Mouse (Mus musculus): ENCODE data around the gene Frg2f1. TPM values are rescaled to one million over a fixed set of nuclear protein-coding genes. Genes with fewer than 3 reads are reported as not detected.

The Frg2f1 gene
- polyA plus RNA-seq, 1 experiment: 10.9 TPM

DNA sequence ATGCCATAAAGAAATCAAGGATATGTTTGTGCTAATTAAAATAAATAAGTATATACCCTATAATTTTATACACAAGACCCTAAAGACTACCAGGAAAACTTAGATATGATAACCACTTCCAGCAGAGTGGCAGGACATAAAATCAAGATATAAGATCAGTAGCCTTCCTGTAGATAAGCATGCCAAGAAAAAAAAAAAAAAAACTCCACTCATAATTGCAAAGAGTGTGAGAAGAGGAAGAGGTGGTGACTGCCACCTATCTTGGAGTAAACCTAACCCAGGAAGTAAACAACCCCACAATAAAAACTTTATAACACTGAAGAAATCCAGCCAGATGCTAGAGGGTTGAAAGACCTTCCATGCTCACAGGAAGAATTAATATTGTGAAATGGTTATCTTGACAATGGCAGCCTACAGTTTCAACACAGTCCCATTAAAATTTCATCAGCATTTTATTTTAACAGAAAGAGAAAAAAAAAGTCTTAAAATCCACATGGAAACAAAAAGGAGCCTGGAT lies 12.9 kb downstream of the Frg2f1 start:
- no peak overlapping the region for H3K4me3 ChIP-seq (ENCODE audit: insufficient read depth, low read depth, low read length)

DNA sequence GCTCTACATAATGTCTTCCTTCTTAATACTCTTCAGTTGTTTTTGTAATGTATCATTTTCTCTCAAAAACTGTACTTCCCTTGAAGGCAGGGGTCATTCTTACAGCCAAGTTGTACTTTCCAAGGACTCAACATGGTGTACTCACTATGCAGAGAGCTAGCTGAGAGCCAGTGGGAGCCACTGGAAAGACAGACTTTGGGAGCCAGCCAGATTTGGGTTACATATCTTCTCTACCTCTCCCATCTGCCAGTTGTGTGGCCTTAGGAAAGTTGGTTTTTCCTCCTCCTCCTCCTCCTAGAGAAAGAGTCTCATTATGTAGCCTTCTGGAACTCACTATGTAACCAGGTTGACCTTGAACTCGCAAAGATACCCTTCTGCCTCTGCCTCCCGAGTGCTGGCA lies 14.9 kb downstream of the Frg2f1 start:
- Histone ChIP-seq H3K4me1 (ENCODE audit: control insufficient read depth, insufficient read depth, insufficient read length, low read length) (no peaks in the 10 kb centered on the region), H3K4me3 (ENCODE audit: insufficient read depth, low read depth, low read length) (no peak overlapping the region), H3K27ac (replicated peaks; ENCODE audit: low read depth, low read length) (no peak overlapping the region)

More for the DNA sequence above, 12.9 kb downstream of the Frg2f1 start:
- H3K27ac ChIP-seq (replicated peaks; ENCODE audit: low read depth, low read length): no peak overlapping the region
- H3K4me1 ChIP-seq (ENCODE audit: control insufficient read depth, insufficient read depth, insufficient read length, low read length): no peaks in the 10 kb centered on the region

DNA sequence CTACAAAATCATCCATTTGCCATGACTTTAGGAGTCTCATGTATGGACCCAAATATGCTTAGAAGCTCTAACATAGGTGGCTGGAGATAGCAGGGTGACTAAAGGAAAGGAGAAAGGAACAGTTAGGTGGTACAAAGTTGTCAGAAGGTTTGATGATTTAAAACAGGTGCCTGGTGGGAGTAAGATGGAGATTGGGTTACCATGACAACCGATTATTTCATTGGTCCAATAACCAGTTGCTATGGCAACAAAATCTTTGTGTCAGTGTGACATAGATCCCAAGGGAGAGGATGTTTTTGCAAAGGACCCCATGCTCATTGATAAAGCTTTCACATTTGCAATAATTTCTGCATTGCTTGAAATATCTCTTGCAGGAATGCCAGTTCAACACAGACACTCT lies 15.3 kb downstream of the Frg2f1 start:
- H3K27ac ChIP-seq (replicated peaks; ENCODE audit: low read depth, low read length): no peak overlapping the region
- no peak overlapping the region for H3K4me3 ChIP-seq (ENCODE audit: insufficient read depth, low read depth, low read length)
- H3K4me1 ChIP-seq (ENCODE audit: control insufficient read depth, insufficient read depth, insufficient read length, low read length): no peaks in the 10 kb centered on the region

DNA sequence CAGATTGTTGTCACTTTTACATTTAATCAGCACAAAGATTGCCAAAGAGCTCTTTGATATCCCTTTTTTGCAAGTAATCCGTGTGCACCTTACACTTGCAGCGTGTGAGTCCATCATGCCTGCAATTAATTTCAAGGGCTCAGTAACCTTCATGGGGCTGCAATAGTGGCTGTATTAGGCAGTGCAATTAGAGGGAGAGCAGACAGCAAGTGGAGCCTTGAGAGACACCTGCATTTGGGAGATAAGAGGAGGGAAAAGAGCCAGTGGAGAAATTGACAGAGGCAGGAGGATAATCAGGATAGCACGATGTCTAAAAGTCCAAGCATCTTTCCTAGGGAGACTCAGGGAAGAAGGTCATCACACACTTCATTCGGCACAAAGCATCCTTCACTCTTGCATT lies 15.8 kb downstream of the Frg2f1 start:
- Histone ChIP-seq H3K4me3 (ENCODE audit: insufficient read depth, low read depth, low read length) (no peak overlapping the region), H3K27ac (replicated peaks; ENCODE audit: low read depth, low read length) (no peak overlapping the region), H3K4me1 (ENCODE audit: control insufficient read depth, insufficient read depth, insufficient read length, low read length) (no peaks in the 10 kb centered on the region)

DNA sequence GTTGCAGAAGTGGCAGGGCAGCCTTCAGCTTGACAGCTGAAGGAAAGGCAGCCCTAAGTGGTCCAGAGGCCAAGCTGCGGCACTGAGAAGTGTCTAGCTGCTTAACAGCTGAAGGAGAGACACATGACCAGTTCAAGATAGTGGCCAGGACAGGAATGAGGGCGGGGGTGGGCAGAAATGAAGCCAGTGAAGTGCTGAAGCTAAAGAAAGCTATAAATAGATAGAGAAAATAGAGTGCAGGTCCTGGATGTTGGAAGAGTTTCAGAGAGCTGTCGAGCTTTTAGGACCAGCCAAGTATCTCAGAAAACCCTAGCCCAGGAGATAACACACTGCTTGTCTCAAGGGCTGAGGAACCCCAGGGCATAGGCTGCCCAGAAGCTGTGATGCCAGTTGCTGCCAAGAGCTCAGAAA lies 26.6 kb downstream of the Frg2f1 start:
- H3K4me1 ChIP-seq (ENCODE audit: control insufficient read depth, insufficient read depth, insufficient read length, low read length): no peaks in the 10 kb centered on the region
- H3K4me3 ChIP-seq (ENCODE audit: insufficient read depth, low read depth, low read length): no peak overlapping the region
- H3K27ac ChIP-seq (replicated peaks; ENCODE audit: low read depth, low read length): no peak overlapping the region

DNA sequence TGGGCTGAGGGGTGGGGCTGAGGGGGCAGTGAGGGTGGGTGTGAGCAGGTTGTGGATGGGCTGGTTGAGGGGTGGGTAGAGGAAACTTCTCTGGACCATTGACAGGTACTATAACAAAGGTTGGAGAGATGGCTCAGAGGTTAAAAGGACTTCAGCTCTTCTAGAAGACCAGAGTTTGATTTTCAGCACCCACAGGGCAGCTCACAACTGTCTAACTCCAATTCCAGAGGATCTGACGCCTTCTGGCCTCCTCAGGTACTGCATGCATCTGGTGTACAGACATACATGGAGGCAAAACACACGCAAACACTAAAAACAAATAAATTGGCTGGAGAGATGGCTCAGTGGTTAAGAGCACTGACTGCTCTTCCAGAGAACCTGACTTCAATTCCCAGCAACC lies 27.7 kb downstream of the Frg2f1 start:
- no peaks in the 10 kb centered on the region for H3K4me1 ChIP-seq (ENCODE audit: control insufficient read depth, insufficient read depth, insufficient read length, low read length)
- H3K27ac ChIP-seq (replicated peaks; ENCODE audit: low read depth, low read length): no peak overlapping the region
- H3K4me3 ChIP-seq (ENCODE audit: insufficient read depth, low read depth, low read length): no peak overlapping the region

DNA sequence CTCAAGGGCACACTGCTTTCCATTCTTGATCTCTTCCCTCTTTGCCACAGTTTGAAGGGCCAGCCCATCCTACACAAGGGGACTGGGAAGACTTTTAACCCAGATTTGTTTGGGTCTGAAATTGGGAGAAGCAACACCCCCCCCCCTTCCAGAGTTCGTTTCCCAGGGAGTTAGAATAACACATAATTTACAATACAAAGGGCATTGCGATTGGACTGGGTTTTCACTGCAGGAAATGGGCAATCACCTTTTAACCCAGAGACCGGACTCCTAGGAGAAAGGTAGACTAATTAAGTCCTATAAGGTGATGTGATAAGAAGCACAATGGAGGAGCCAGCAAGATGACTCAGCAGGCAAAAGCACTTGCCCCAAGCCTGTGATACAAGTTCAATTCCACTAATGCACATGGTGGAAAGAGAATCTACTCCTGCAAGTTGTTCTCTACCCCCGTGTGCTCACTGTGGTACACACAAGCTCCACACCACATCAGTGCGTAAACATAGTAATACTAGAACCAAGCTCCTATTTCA lies 40.9 kb downstream of the Frg2f1 start:
- H3K4me1 ChIP-seq (ENCODE audit: control insufficient read depth, insufficient read depth, insufficient read length, low read length): no peaks in the 10 kb centered on the region
- H3K27ac ChIP-seq (replicated peaks; ENCODE audit: low read depth, low read length): no peak overlapping the region
- H3K4me3 ChIP-seq (ENCODE audit: insufficient read depth, low read depth, low read length): no peak overlapping the region

DNA sequence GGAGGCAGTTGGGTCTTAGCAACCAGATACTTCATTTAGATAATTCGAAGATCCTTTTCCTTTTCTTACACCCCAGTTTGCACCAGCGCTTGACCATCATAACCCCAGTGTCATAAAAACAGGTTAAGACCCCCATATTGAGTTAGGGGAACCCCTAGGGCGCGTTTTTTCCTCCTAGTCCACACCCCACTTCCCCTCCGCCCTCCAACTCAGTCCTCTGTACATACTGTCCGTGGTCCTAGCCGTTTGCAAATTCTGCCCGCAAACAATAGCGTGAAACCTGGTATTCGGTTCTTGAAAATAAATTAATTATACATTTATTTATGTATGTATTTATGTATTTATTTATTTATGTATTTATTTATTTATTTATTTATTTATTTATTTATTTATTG lies 46.4 kb downstream of the Frg2f1 start:
- Histone ChIP-seq H3K4me3 (ENCODE audit: insufficient read depth, low read depth, low read length) (peak overlapping the region; percentile 68), H3K4me1 (ENCODE audit: control insufficient read depth, insufficient read depth, insufficient read length, low read length) (no peaks in the 10 kb centered on the region), H3K27ac (replicated peaks; ENCODE audit: low read depth, low read length) (no peak overlapping the region)

DNA sequence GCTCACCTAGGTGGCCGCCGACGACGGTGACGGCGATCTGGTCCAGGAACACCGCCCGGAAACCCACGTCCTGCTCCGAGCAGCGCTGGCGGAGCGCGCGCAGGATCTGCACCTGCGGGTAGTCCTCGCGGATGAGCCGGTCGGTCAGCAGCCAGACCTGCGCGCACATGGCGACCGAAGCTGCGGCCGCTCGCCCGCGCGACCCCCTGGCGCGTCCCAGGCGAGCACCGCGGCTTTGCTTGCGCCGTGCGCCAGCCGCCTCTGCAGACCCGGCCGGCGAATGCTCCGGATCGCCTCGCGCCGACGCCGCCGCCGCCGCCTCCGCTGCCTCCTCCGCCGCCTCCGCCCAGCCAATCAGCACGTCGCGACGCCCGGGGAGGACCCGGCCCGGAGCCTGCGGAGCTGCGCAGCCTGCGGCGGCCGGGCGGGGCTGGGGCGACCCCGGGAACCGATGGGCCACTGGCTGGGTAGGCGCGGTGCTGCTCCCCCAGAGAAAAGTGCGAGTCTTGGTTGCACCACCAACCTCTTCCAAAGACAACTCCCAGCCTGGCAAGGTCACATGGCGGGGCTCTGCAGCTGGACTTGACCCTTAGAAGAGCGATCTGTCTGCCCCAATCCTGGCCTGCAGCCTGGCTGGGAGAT lies 46.9 kb downstream of the Frg2f1 start, which contains the start of gene Rimkla:
Gene Rimkla (minus strand): TSS at position 338 of the 642 bp plus-strand sequence.
- no peak within 1 kb of the TSS for H3K27ac ChIP-seq (replicated peaks; ENCODE audit: low read depth, low read length)
- H3K4me3 ChIP-seq (ENCODE audit: insufficient read depth, low read depth, low read length): peak within 1 kb of the TSS; percentile 68
- no peaks in the 10 kb centered on the region for H3K4me1 ChIP-seq (ENCODE audit: control insufficient read depth, insufficient read depth, insufficient read length, low read length)

DNA sequence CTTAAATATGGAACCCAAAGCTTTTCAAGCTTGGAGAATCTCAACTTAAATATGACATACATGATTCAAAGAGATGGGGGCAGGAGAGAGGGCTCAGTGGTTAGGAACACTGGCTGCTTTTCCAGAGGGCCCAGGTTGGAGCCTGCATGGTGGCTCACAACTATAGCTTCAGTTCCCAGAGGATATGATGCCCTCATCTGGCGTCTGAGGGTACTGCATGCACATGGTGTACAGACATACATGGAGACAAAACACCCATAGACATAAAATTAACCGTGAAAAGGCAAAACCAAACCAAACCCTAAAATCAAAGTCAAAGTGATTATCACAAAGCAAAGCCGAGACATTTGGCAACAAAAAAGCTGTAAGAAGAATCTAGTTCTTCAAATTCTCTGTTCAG lies 48.5 kb downstream of the Frg2f1 start:
- no peak overlapping the region for H3K27ac ChIP-seq (replicated peaks; ENCODE audit: low read depth, low read length)
- no peak overlapping the region for H3K4me3 ChIP-seq (ENCODE audit: insufficient read depth, low read depth, low read length)
- H3K4me1 ChIP-seq (ENCODE audit: control insufficient read depth, insufficient read depth, insufficient read length, low read length): no peaks in the 10 kb centered on the region

DNA sequence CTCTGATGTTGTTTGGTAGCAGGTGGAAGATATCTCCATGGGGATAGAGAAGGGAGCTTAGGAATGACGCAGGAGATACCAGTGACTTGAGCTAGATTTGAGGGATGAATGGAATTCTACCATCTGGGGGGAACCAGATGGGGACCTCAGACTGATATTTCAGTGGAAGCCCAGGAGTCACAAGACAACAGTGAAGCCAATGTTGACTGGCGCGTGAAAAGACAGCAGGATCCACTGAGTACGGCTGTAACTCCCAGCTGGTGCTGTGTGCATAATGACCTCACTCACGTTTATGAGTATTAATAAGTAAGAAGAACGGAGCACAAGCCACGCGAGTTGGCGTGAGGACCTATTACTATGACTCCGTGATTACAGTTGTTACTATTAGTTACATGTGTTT lies 49.7 kb downstream of the Frg2f1 start:
- no peak overlapping the region for H3K4me3 ChIP-seq (ENCODE audit: insufficient read depth, low read depth, low read length)
- H3K27ac ChIP-seq (replicated peaks; ENCODE audit: low read depth, low read length): no peak overlapping the region
- H3K4me1 ChIP-seq (ENCODE audit: control insufficient read depth, insufficient read depth, insufficient read length, low read length): no peaks in the 10 kb centered on the region

DNA sequence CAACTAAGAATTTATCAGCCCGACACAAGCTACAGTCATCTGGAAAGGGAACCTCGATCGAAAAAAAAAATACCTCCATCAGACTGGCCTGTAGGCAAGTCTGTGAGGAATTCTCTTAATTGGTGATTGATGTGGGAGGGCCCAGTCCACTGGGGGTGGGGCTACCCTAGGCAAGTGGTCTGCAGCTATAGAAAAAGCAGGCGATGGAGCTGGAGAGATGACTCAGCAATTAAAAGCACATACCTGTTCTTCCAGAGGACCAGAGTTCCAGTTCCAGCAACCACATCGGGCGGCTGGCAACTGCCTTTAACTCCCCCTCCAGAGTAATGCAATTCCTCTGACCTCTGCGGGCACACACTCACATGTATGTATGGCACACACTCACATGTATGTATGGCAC lies 54.4 kb downstream of the Frg2f1 start:
- no peak overlapping the region for H3K27ac ChIP-seq (replicated peaks; ENCODE audit: low read depth, low read length)

DNA sequence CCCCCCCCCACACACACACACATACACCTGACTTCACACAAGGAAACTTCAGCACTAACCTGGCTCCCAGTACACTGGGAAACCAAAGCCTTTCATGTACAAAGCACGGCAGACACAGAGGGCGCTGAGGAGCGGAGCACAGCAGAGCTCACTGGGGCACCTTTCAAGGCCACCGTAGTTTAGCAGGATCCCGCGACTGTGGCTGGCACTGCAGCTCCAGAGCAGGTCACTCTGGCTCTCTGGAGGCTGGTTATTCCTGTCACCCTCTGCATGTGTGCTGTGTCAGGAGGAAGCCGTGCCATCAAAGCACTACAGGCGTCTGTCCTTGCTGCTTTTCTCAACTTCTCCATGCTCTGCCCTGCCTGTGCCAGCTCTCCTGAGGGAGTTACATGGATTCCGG lies 56.3 kb downstream of the Frg2f1 start:
- Histone ChIP-seq H3K4me1 (ENCODE audit: control insufficient read depth, insufficient read depth, insufficient read length, low read length) (no peaks in the 10 kb centered on the region), H3K4me3 (ENCODE audit: insufficient read depth, low read depth, low read length) (no peak overlapping the region), H3K27ac (replicated peaks; ENCODE audit: low read depth, low read length) (no peak overlapping the region)

More for the DNA sequence above, 54.4 kb downstream of the Frg2f1 start:
- Histone ChIP-seq H3K4me1 (ENCODE audit: control insufficient read depth, insufficient read depth, insufficient read length, low read length) (no peaks in the 10 kb centered on the region), H3K4me3 (ENCODE audit: insufficient read depth, low read depth, low read length) (no peak overlapping the region)
